Mouse (Mus musculus) ovary, adult 18-20 months (tissue): ENCODE results near the gene Chaf1a.
A peak's percentile ranks its signal among the peaks of the same experiment; 100 is the strongest.

Experiments
- DNase-seq: peaks from one replicate; pipeline ENCODE4 v3.0.0; 2022; ENCODE audit warnings: low spot score, mixed read lengths

The Chaf1a gene

DNA sequence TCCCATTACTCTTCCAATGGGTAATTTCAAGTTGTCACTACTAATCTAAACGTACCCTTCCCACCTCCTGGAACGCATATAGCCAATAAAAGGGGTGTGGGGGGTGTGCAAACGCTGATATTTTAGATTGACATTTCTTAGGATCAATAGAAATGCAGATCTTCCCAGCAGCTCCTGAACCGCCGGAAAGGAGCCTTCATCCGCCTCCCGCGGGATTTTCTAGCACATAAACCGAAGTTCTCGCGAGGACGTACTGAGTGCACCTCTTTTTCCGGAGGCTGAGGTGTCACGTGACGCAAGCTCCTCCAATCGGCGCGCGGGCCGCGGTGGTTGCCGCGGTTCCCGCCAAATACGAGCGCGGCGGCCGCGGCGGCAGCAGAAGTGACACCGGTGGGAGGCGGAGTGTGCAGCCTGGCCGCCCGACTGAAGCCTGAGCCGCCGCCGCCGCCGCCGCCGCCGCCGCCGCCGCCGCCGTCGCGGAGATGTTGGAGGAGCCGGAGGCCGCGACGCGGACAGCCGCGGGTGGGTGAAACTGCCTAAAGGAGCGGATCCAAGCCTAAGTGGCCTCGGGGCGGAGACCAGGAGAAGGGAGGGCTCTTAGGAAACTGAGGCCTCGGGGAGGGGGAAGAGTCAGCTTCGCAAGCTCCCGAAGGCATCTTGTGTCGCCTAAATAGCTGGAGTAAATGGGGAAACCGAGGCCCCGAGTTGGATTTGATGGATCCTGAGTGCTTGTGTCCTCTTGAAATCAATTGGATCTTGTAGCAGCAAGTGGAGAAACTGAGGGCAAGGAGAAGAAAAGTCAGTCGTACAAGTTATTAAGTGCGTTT is at the start of gene Chaf1a:
Gene Chaf1a (plus strand): TSS at position 410 of the 827 bp plus-strand sequence.
- DNase-seq: peak; percentile 98

DNA sequence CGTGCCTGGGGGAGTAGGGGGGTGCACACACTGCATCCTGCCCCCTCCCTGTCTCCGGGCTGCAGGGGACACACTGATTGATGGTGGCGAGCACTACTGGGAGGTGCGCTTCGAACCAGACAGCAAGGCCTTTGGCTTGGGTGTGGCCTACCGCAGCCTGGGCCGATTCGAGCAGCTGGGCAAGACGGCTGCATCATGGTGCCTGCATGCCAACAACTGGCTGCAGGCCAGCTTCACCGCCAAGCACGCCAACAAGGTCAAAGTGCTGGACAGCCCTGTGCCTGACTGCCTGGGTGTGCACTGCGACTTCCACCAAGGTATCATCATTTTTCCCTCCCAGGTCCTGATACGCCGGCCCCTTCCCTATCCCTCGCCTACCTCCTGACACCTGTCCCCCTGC is 44.2 kb upstream of the Chaf1a start:
- DNase-seq: no peak

DNA sequence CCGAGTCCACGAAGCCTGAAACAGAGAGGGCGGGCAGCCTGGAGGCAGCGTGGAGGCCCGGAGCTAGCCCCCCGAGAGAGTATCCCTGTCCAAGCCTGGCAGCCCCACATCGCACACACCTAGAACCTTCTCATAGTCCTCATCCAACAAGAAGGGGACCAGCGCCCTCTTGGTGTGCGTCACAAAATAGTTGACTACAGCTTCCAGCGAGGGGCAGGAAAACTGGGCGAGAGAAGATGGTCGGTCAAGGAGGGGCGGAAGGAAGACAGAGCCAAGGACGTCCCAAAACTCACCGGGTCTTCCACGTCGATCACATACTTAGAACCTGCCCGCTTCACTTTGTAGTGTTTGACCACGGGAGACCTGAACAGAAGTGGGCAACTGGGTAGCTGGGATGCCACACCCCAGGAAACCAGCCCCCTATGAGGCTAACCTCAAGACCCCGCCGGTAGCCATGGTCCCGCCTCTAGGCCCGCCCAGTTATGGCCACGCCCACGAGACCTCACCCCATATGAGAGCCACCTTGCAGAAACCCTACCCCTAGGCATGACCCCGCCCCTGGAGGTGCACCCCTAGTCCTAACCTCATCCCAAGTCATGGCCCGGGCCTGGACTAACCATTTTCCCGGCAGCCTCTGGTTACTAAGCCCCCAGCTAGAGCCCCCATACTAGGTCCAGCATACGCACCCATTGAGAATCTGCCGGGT is 40.3 kb upstream of the Chaf1a start:
- no peak for DNase-seq

DNA sequence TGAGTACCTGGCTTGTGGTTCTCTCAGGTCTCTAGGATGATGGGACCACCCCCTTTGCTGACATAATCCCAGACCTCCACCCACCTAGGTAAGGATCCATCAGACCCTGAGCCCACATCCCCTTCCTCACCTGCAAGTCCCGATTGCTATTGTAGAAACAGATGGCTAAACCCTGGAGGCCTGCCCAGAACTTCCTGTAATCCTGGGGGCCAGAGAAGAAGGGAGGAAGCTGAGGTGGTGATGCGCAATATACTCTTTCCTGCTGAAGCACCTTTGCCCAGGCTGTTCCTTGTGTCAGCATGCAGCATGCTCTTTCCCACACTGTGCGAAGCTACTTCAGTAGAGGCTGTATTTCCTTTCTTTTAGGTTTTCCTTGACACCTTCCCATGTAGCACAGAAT is 37.2 kb upstream of the Chaf1a start:
- no peak for DNase-seq

DNA sequence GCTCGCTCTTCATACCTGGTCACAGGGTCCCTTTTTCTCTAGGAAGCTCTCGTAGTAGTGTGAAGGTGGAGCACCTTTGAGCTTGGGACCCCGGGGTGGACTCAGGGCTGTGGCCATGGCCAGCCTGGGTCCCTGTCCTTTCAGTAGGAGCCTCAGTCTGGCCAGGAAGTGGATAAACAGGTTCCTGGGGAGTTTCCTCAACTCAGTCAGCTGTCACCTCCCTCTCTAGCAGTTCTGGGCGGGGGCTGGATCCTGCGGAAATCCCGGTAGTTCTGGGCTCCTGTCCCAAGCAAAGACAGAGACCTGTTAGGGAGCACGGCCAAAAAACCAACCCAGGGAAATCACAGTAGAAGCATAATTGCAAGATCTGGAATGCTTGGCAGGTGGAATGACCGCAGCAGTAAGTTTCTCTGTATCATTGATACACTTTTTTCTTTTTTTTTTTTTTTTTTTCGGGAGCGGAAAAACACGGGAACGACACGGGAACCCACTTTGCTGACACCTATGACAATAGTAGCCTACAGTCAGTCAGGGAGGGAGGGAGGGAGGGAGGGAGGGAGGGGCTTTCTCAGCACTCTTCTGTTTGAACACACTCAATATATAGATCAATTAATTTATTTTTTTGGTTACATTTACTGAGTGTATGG is 34.7 kb upstream of the Chaf1a start, which contains the start of the genes Stap2 and Mpnd:
Gene Stap2 (minus strand): TSS at position 170 of the 647 bp plus-strand sequence.
Gene Mpnd (plus strand): TSS at position 297 of the 647 bp plus-strand sequence.
- DNase-seq: no peak

- no peak for DNase-seq
Measured at GRCm38 (mm10) chr17:56006956-56007355, 33.3 kb upstream of the Chaf1a start.

GRCm38 (mm10) chr17:56007444-56008355 is 32.5 kb upstream of the Chaf1a start:
- no peak for DNase-seq

GRCm38 (mm10) chr17:56008356-56009087 is 31.7 kb upstream of the Chaf1a start:
- DNase-seq: peak; percentile 94

DNA sequence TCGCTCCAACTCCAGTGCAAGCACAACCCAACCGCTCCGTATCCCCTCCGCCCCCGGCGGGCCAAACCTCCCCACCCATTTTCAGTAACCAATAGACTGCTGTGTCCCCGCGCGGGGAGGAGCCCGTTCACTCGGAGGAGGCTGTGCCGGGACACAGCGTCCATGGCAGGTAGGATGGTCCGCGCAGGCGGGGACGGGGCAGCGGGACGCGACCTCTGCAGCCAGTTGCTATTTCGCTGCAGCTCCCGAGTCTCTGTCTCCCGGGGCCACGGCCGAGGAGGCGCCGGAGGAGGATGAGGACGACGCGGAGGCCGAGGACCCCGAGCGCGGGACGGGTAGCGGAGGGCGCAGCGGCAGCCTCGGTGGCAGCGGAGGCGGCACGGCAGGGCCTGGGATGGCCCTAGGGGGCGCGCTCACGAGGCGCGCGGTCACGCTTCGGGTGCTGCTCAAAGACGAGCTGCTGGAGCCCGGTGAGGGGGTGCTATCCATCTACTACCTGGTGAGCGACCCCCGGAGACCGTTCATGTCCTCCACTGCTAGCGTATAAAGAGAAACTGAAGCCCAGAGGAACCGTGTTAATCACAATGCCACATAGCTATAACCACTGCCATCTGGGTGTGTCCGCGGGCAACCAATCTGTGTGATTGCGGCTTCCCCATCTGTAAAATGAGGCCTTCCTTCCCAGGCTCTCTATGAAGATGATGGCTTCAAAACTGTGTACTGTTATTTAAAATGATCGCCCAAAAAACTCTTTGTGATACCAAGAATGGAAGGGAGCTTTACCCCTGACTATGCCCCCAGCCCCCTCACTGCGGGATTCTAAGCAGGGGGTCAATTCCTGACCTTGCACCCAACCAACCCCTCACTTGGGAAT is 30.9 kb upstream of the Chaf1a start:
- peak; percentile 92 for DNase-seq

DNA sequence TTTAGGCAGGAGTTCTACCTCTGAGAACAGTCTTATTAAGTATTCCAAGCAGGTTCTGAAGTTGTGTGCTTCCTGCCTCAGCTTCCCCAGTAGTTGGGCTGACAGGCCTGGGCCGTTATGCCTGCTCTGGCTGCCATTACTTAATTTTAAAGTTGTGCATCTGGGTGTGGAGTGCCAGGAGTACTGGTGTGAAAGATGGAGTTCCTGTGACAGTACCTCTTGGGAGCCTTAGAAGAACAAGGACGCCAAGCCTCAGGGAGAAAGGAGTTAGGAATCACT is 30.3 kb upstream of the Chaf1a start:
- DNase-seq: no peak

- DNase-seq: no peak
Measured at GRCm38 (mm10) chr17:56010255-56010654, 30.0 kb upstream of the Chaf1a start.

- DNase-seq: no peak
Measured at GRCm38 (mm10) chr17:56010681-56011080, 29.6 kb upstream of the Chaf1a start.

DNA sequence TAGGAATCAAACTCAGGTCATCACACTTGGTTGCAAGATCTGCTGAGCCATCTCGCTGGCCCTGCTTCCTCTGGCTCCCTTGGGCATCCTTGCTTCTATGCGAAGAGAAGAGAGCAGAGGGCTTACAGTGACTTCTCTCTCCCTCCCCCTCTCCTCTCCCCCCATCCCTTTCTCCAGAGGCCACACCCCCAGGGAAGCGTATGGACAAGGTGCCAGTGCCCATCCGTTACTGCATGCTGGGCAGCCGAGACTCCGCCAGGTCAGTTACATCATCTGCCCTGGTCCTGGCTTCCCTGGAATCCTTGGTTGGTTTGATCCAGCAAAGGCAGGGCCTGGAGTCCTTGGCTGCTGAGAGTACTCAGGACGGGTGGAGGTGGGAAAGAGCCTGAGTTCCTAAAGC is 28.8 kb upstream of the Chaf1a start:
- no peak for DNase-seq

- no peak for DNase-seq
Measured at GRCm38 (mm10) chr17:56015293-56015692, 24.9 kb upstream of the Chaf1a start.

DNA sequence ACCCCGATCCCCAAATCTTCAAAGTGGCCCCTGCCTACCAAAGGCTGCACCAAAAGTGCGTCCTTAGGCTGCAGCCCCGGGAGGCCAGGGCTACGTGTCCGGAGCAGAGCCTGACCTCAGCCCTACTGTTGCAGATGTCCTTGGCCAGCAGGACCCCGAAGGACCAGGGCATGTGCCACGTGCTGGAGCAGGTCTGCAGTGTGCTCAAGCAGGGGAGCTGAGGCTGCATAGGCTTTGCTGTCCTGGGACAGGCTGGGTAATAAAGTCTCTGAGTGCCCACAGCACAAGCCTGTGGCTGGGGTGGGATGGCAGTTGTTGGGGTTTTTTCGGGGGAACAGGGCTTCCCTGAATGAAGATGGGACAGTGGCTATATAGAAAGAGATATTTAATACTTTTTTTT is 23.9 kb upstream of the Chaf1a start:
- DNase-seq: no peak

GRCm38 (mm10) chr17:56016793-56017785 is 23.1 kb upstream of the Chaf1a start:
- DNase-seq: no peak

GRCm38 (mm10) chr17:56017848-56018247 is 22.4 kb upstream of the Chaf1a start:
- no peak for DNase-seq

- no peak for DNase-seq
Measured at GRCm38 (mm10) chr17:56018347-56019131, 21.7 kb upstream of the Chaf1a start.
